Mouse (Mus musculus) hindbrain, embryonic 11.5 days (tissue): ENCODE measurements around the gene Casp3. TPM values are rescaled to one million over a fixed set of nuclear protein-coding genes. Genes with fewer than 3 reads are reported as not detected.
"Not testable (repeated sequence)": the region's sequence is repeated elsewhere in the genome, so short reads cannot be mapped to it uniquely, and the experiment has no call there.

ENCODE experiments used
- ATAC-seq: fragments of 200-750 bp; cut with Nextera tagmentation; 2 replicates; pipeline ENCODE4 v1.8.0; 2017; ENCODE audit warnings: mild to moderate bottlenecking, moderate TSS enrichment, moderate library complexity; ENCODE audit not compliant: low FRiP score
- DNase-seq: peaks from one replicate; pipeline ENCODE4 v3.0.0-alpha.2; 2015; ENCODE audit warnings: low spot score
- H3K27ac ChIP-seq: fragments of 300-500 bp; sonication (generic); 2 replicates; pipeline ENCODE4 v1.5.1; 2014; ENCODE audit warnings: mild to moderate bottlenecking, low read depth, low read length
- H3K27me3 ChIP-seq: fragments of 300-500 bp; sonication (generic); 2 replicates; pipeline ENCODE4 v1.6.1; 2014; ENCODE audit warnings: mild to moderate bottlenecking, low read length, moderate library complexity, mixed read lengths; ENCODE audit not compliant: control insufficient read depth, insufficient read depth
- H3K36me3 ChIP-seq: fragments of 300-500 bp; sonication (generic); 2 replicates; pipeline ENCODE4 v1.6.1; 2014; ENCODE audit warnings: mild to moderate bottlenecking, low read length, moderate library complexity, mixed read lengths; ENCODE audit not compliant: control insufficient read depth, insufficient read depth
- H3K4me1 ChIP-seq: fragments of 300-500 bp; sonication (generic); replicated peaks from 2 replicates; pipeline ENCODE4 v1.6.1; 2014; ENCODE audit warnings: low read length, mixed read lengths; ENCODE audit not compliant: control insufficient read depth, insufficient read depth
- H3K4me2 ChIP-seq: fragments of 300-500 bp; sonication (generic); replicated peaks from 2 replicates; pipeline ENCODE4 v1.6.1; 2014; ENCODE audit warnings: mild to moderate bottlenecking, low read depth, low read length
- H3K4me3 ChIP-seq: fragments of 300-500 bp; sonication (generic); 2 replicates; pipeline ENCODE4 v1.5.1; 2014; ENCODE audit warnings: low read depth, low read length
- H3K9ac ChIP-seq: fragments of 300-500 bp; sonication (generic); 2 replicates; pipeline ENCODE4 v1.6.1; 2014; ENCODE audit warnings: low read depth, low read length
- H3K9me3 ChIP-seq: fragments of 300-500 bp; sonication (generic); 2 replicates; pipeline ENCODE4 v1.6.1; 2016; ENCODE audit warnings: low read length; ENCODE audit not compliant: control insufficient read depth
- WGBS: fragments of 180-500 bp; shearing (Covaris S2); extraction: QIAGEN DNeasy Blood & Tissue Kit; methylation state at CpG from one replicate; pipeline ENCODE4 v1.1.7; 2014; 5-methylcytosine and 5-hydroxymethylcytosine counted together
- polyA plus RNA-seq: library from polyadenylated mRNA; unstranded; fragments of >200 nt; fragmentation: Nextera tagmentation; extraction: Ambion mirVana; gene quantifications from 2 replicates; pipeline ENCODE4 v1.2.1, GENCODE M21; 2014

The Casp3 gene
- polyA plus RNA-seq, 1 experiment from 2014 or later: 134 TPM

- not testable (repeated sequence) for ATAC-seq, H3K27ac ChIP-seq, H3K27me3 ChIP-seq, H3K9me3 ChIP-seq, H3K4me2 ChIP-seq, DNase-seq, H3K9ac ChIP-seq, H3K4me1 ChIP-seq, H3K4me3 ChIP-seq, H3K36me3 ChIP-seq
- 51% methylated on average over 4 of the region's 4 CpGs for WGBS
Measured at GRCm38 (mm10) chr8:46584328-46584727, 32.8 kb upstream of the Casp3 start.

GRCm38 (mm10) chr8:46585576-46585975 is 31.5 kb upstream of the Casp3 start:
- Histone ChIP-seq H3K9me3 (no peaks in the 10 kb centered on the region), H3K4me2 (no peak overlapping the region), H3K27ac (no peak overlapping the region), H3K4me1 (no peaks in the 10 kb centered on the region), H3K9ac (no peak overlapping the region), H3K36me3 (no peaks in the 10 kb centered on the region), H3K4me3 (no peak overlapping the region), H3K27me3 (no peaks in the 10 kb centered on the region)
- WGBS: 78% methylated on average over 3 of the region's 3 CpGs
- no peak for DNase-seq
- ATAC-seq: no peak

GRCm38 (mm10) chr8:46587911-46588310 is 29.2 kb upstream of the Casp3 start:
- no peak overlapping the region for H3K9ac ChIP-seq
- H3K4me1 ChIP-seq: no peaks in the 10 kb centered on the region
- H3K27ac ChIP-seq: no peak overlapping the region
- 94% methylated on average over 5 of the region's 5 CpGs for WGBS
- ATAC-seq (no peak), DNase-seq (no peak)
- H3K36me3 ChIP-seq: no peaks in the 10 kb centered on the region
- no peaks in the 10 kb centered on the region for H3K9me3 ChIP-seq
- H3K4me3 ChIP-seq: no peak overlapping the region
- no peaks in the 10 kb centered on the region for H3K27me3 ChIP-seq
- H3K4me2 ChIP-seq: no peak overlapping the region

- no peak overlapping the region for H3K4me2 ChIP-seq
- H3K4me3 ChIP-seq: no peak overlapping the region
- H3K27me3 ChIP-seq: no peaks in the 10 kb centered on the region
- ATAC-seq (no peak), DNase-seq (no peak)
- H3K9me3 ChIP-seq: no peaks in the 10 kb centered on the region
- no peak overlapping the region for H3K27ac ChIP-seq
- 94% methylated on average over 2 of the region's 2 CpGs for WGBS
- no peaks in the 10 kb centered on the region for H3K4me1 ChIP-seq
- no peak overlapping the region for H3K9ac ChIP-seq
- no peaks in the 10 kb centered on the region for H3K36me3 ChIP-seq
Measured at GRCm38 (mm10) chr8:46588663-46589062, 28.4 kb upstream of the Casp3 start.

GRCm38 (mm10) chr8:46593067-46593466 is 24.0 kb upstream of the Casp3 start:
- Histone ChIP-seq H3K4me1 (no peaks in the 10 kb centered on the region), H3K9me3 (no peaks in the 10 kb centered on the region), H3K27ac (no peak overlapping the region), H3K27me3 (no peaks in the 10 kb centered on the region), H3K4me3 (no peak overlapping the region), H3K4me2 (no peak overlapping the region), H3K9ac (no peak overlapping the region), H3K36me3 (no peaks in the 10 kb centered on the region)
- DNase-seq: no peak
- ATAC-seq: no peak
- 89% methylated on average over 8 of the region's 8 CpGs for WGBS

GRCm38 (mm10) chr8:46593772-46594171 is 23.3 kb upstream of the Casp3 start:
- Histone ChIP-seq H3K36me3 (no peaks in the 10 kb centered on the region), H3K4me1 (no peaks in the 10 kb centered on the region), H3K4me3 (no peak overlapping the region), H3K9ac (no peak overlapping the region), H3K27ac (no peak overlapping the region), H3K4me2 (no peak overlapping the region), H3K9me3 (no peaks in the 10 kb centered on the region), H3K27me3 (no peaks in the 10 kb centered on the region)
- no peak for DNase-seq
- 82% methylated on average over 2 of the region's 2 CpGs for WGBS
- no peak for ATAC-seq

GRCm38 (mm10) chr8:46595593-46595992 is 21.5 kb upstream of the Casp3 start:
- Histone ChIP-seq H3K9ac (no peak overlapping the region), H3K36me3 (no peaks in the 10 kb centered on the region), H3K27me3 (no peaks in the 10 kb centered on the region), H3K4me3 (no peak overlapping the region), H3K9me3 (no peaks in the 10 kb centered on the region), H3K4me2 (no peak overlapping the region), H3K4me1 (no peaks in the 10 kb centered on the region), H3K27ac (no peak overlapping the region)
- ATAC-seq: no peak
- DNase-seq: no peak
- WGBS: 83% methylated on average over 2 of the region's 2 CpGs

GRCm38 (mm10) chr8:46596530-46596929 is 20.6 kb upstream of the Casp3 start:
- H3K4me2 ChIP-seq: no peak overlapping the region
- H3K9ac ChIP-seq: no peak overlapping the region
- no peak overlapping the region for H3K27ac ChIP-seq
- WGBS: 89% methylated on average over 2 of the region's 2 CpGs
- ATAC-seq (no peak), DNase-seq (no peak)
- no peaks in the 10 kb centered on the region for H3K9me3 ChIP-seq
- no peaks in the 10 kb centered on the region for H3K36me3 ChIP-seq
- no peak overlapping the region for H3K4me3 ChIP-seq
- H3K4me1 ChIP-seq: no peaks in the 10 kb centered on the region
- no peaks in the 10 kb centered on the region for H3K27me3 ChIP-seq

GRCm38 (mm10) chr8:46597411-46597810 is 19.7 kb upstream of the Casp3 start:
- H3K4me1 ChIP-seq: no peaks in the 10 kb centered on the region
- H3K36me3 ChIP-seq: no peaks in the 10 kb centered on the region
- no peak overlapping the region for H3K27ac ChIP-seq
- no peaks in the 10 kb centered on the region for H3K27me3 ChIP-seq
- no peaks in the 10 kb centered on the region for H3K9me3 ChIP-seq
- ATAC-seq (no peak), DNase-seq (no peak)
- no peak overlapping the region for H3K9ac ChIP-seq
- no peak overlapping the region for H3K4me2 ChIP-seq
- no peak overlapping the region for H3K4me3 ChIP-seq
- 90% methylated on average over 2 of the region's 2 CpGs for WGBS
